Mouse (Mus musculus) G1E (cell line): ENCODE measurements around the gene Ccdc88c. TPM values are rescaled to one million over a fixed set of nuclear protein-coding genes. Genes with fewer than 3 reads are reported as not detected.

ENCODE experiments used
- ATAC-seq: 2 replicates; pipeline ENCODE4 v1.8.0; 2016; ENCODE audit warnings: mild to moderate bottlenecking; ENCODE audit not compliant: insufficient number of reproducible peaks, poor library complexity, low FRiP score, severe bottlenecking; ENCODE audit errors: extremely low read depth
- DNase-seq: peaks from one replicate; pipeline ENCODE4 v3.0.0; 2012; ENCODE audit warnings: low spot score
- H3K27me3 ChIP-seq: 2 replicates; pipeline ENCODE4 v1.6.1; 2012; ENCODE audit warnings: mild to moderate bottlenecking, low read length, inconsistent platforms; ENCODE audit not compliant: insufficient read depth
- H3K36me3 ChIP-seq: replicated peaks from 2 replicates; pipeline ENCODE3; 2012; ENCODE audit warnings: mild to moderate bottlenecking, inconsistent platforms
- H3K4me1 ChIP-seq: 2 replicates; pipeline ENCODE4 v1.6.1; 2012; ENCODE audit warnings: low read depth, low read length, inconsistent platforms, mixed read lengths; ENCODE audit not compliant: insufficient read depth
- H3K4me3 ChIP-seq: 2 replicates; pipeline ENCODE4 v1.5.1; 2012; ENCODE audit warnings: low read depth, mild to moderate bottlenecking, inconsistent platforms, low read length, moderate library complexity, mixed read lengths
- H3K9me3 ChIP-seq: replicated peaks from 2 replicates; pipeline ENCODE4 v1.6.1; 2012; ENCODE audit warnings: inconsistent platforms
- CTCF ChIP-seq: IDR thresholded peaks from 2 replicates; pipeline ENCODE4 v1.5.1; 2012; ENCODE audit warnings: low read depth, low read length, inconsistent platforms, mixed read lengths
- GATA1 ChIP-seq: IDR thresholded peaks from 2 replicates; pipeline ENCODE4 v1.6.1; 2012; ENCODE audit warnings: borderline replicate concordance, low read length, inconsistent platforms, mixed read lengths
- GATA2 ChIP-seq: IDR thresholded peaks from 2 replicates; pipeline ENCODE4 v1.6.1; 2012; ENCODE audit warnings: low read depth, low read length, inconsistent platforms, borderline replicate concordance
- POLR2AphosphoS5 ChIP-seq: IDR thresholded peaks from 2 replicates; pipeline ENCODE4 v1.6.1; 2012; ENCODE audit warnings: low read depth, low read length, inconsistent platforms; ENCODE audit not compliant: insufficient replicate concordance
- TAL1 ChIP-seq: conservative IDR thresholded peaks from 2 replicates; pipeline ENCODE4 v1.6.1; 2012; ENCODE audit warnings: low read depth, low read length, inconsistent platforms, mixed read lengths
- polyA plus RNA-seq: library from polyadenylated mRNA; stranded (reverse); fragments of >175 nt; gene quantifications from 2 replicates; pipeline ENCODE4 v1.2.3, GENCODE M21; 2012
- total RNA-seq, 2 experiments: library from RNA; stranded (forward) in 1 of 2; stranded (reverse) in 1 of 2; fragments of 200-1000 nt in 1 of 2; fragments of >200 nt in 1 of 2; fragmentation: Nextera tagmentation in 1 of 2; gene quantifications; 2 replicates each; pipeline ENCODE4 v1.2.3; 2014 to 2017

The Ccdc88c gene
- total and polyA plus RNA-seq, 3 experiments, result 9.2 to 31.0 (median 22.7) TPM

GRCm38 (mm10) chr12:101002801-101003513, 25.9 kb downstream of the Ccdc88c start:
- Histone ChIP-seq H3K9me3 (no peaks in the 10 kb centered on the region), H3K27me3 (no peaks in the 10 kb centered on the region), H3K4me1 (peaks cover 60% of the 10 kb centered on the region), H3K36me3 (peaks cover 69% of the 10 kb centered on the region), H3K4me3 (no peak overlapping the region)
- ATAC-seq, result no peak
- TF ChIP-seq CTCF, result no peak
- no peak for TF ChIP-seq GATA1
- TF ChIP-seq GATA2, result no peak
- no peak for TF ChIP-seq POLR2AphosphoS5
- TF ChIP-seq TAL1, result no peak
- DNase-seq, result no peak

GRCm38 (mm10) chr12:100999061-100999954, 29.5 kb downstream of the Ccdc88c start:
- H3K27me3 ChIP-seq, result no peaks in the 10 kb centered on the region
- no peak for TF ChIP-seq GATA2
- TF ChIP-seq GATA1, result no peak
- no peak for TF ChIP-seq TAL1
- no peak for TF ChIP-seq POLR2AphosphoS5
- TF ChIP-seq CTCF, result no peak
- peaks cover 45% of the 10 kb centered on the region for H3K4me1 ChIP-seq
- H3K9me3 ChIP-seq, result no peaks in the 10 kb centered on the region
- H3K36me3 ChIP-seq, result peaks cover 77% of the 10 kb centered on the region
- no peak overlapping the region for H3K4me3 ChIP-seq
- ATAC-seq (no peak), DNase-seq (no peak)

GRCm38 (mm10) chr12:100998564-100998962, 30.3 kb downstream of the Ccdc88c start:
- H3K9me3 ChIP-seq, result no peaks in the 10 kb centered on the region
- peaks cover 45% of the 10 kb centered on the region for H3K4me1 ChIP-seq
- TF ChIP-seq CTCF (no peak), TAL1 (no peak), GATA1 (no peak), GATA2 (no peak)
- DNase-seq, result no peak
- no peaks in the 10 kb centered on the region for H3K27me3 ChIP-seq
- H3K4me3 ChIP-seq, result no peak overlapping the region
- H3K36me3 ChIP-seq, result peaks cover 75% of the 10 kb centered on the region
- ATAC-seq, result no peak

- H3K4me3 ChIP-seq, result no peak overlapping the region
- H3K4me1 ChIP-seq, result peaks cover 44% of the 10 kb centered on the region
- TF ChIP-seq POLR2AphosphoS5 (no peak), CTCF (no peak), GATA1 (no peak), GATA2 (no peak), TAL1 (no peak)
- no peaks in the 10 kb centered on the region for H3K9me3 ChIP-seq
- no peaks in the 10 kb centered on the region for H3K27me3 ChIP-seq
- no peak for ATAC-seq
- DNase-seq, result no peak
- peaks cover 77% of the 10 kb centered on the region for H3K36me3 ChIP-seq
Observed at GRCm38 (mm10) chr12:100997830-100998563, 30.9 kb downstream of the Ccdc88c start.

GRCm38 (mm10) chr12:100996378-100996898, 32.4 kb downstream of the Ccdc88c start:
- Histone ChIP-seq H3K4me3 (no peak overlapping the region), H3K4me1 (peaks cover 42% of the 10 kb centered on the region), H3K27me3 (no peaks in the 10 kb centered on the region), H3K9me3 (no peaks in the 10 kb centered on the region), H3K36me3 (peaks cover 84% of the 10 kb centered on the region)
- DNase-seq, result no peak
- ATAC-seq, result no peak
- TF ChIP-seq GATA1 (no peak), GATA2 (no peak), CTCF (no peak), TAL1 (no peak), POLR2AphosphoS5 (no peak)
